Mouse (Mus musculus) stomach, postnatal 0 days (tissue): ENCODE measurements around the gene Spata17.

Experiments used
- CTCF ChIP-seq: IDR thresholded peaks from 2 replicates; pipeline ENCODE4 v1.5.1; 2016; ENCODE audit warnings: antibody characterized with exemption, low read depth, mild to moderate bottlenecking, moderate library complexity
- EP300 ChIP-seq: optimal IDR thresholded peaks from 2 replicates; pipeline ENCODE3; 2016; ENCODE audit warnings: antibody characterized with exemption

DNA sequence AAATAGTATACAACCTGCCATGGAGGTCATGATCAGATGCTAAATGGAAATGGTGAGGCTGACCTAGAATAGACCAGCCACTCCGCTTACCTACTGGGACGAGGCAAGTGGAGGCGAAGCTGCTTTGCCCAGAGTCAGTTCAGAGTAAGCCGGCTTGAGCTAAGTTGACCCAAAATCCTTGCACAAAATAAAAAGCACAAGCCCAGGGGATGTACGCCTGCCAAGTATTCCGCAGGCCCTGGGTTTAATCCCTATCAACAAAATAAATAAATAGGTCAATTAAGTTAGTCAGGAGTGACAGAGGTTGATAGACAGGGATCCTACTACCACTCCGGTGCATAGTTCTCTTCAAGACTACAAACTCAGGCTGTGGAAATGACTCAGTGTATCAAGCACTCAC lies 207.0 kb downstream of the Spata17 start:
- no peak for TF ChIP-seq CTCF
- no peak for TF ChIP-seq EP300
